Mouse (Mus musculus) lung, adult 2 months (tissue): Measurements from ENCODE around the gene Mrpl51.

Source experiments
- CTCF ChIP-seq: fragments of 200-500 bp; IDR thresholded peaks from 2 replicates; pipeline ENCODE4 v1.5.1; 2011; ENCODE audit warnings: mild to moderate bottlenecking, low read length, control low read depth; ENCODE audit not compliant: insufficient read depth
- POLR2A ChIP-seq: fragments of 200-500 bp; IDR thresholded peaks from 2 replicates; pipeline ENCODE4 v1.6.1; 2011; ENCODE audit warnings: low read depth, mild to moderate bottlenecking, control low read depth, low read length, borderline replicate concordance; ENCODE audit errors: extremely low read depth

DNA sequence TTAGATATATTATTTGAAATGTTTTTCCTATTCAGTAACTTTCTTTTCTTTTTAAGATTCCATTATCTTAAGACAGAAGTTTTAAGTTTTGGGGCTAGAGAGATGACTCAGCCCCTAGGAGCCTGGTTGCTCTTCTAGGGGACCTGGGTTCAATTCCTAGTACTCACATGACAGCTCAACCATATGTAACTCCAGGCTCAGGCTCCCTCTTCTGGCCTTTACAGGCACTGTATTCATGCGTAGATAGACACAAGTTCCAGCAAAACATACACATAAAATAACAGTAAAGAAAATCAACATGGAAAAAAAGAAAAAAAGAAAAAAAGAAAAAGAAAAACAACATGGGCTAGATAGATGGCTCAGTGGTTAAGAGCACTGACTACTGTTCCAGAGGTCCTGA, 18.8 kb downstream of the Mrpl51 start:
- TF ChIP-seq POLR2A (no peak), CTCF (no peak)
